Mouse (Mus musculus) hindbrain, postnatal 0 days (tissue): Measurements from ENCODE around the gene Fbxo40. TPM values are rescaled to one million over a fixed set of nuclear protein-coding genes. Genes with fewer than 3 reads are reported as not detected.

ENCODE experiments used
- ATAC-seq: fragments of 200-750 bp; cut with Nextera tagmentation; 2 replicates; pipeline ENCODE4 v1.8.0; 2017; ENCODE audit warnings: mild to moderate bottlenecking, moderate TSS enrichment, moderate library complexity
- DNase-seq: peaks from one replicate; pipeline ENCODE4 v3.0.0-alpha.2; 2015; ENCODE audit warnings: low spot score
- H3K27ac ChIP-seq: fragments of 300-500 bp; sonication (generic); 2 replicates; pipeline ENCODE4 v1.5.1; 2014; ENCODE audit warnings: mild to moderate bottlenecking
- H3K27me3 ChIP-seq: fragments of 300-500 bp; sonication (generic); 2 replicates; pipeline ENCODE4 v1.6.1; 2014; ENCODE audit warnings: low read length, mixed read lengths; ENCODE audit not compliant: insufficient read depth
- H3K36me3 ChIP-seq: fragments of 300-500 bp; sonication (generic); 2 replicates; pipeline ENCODE4 v1.6.1; 2014; ENCODE audit warnings: low read length, mixed read lengths; ENCODE audit not compliant: insufficient read depth
- H3K4me1 ChIP-seq: fragments of 300-500 bp; sonication (generic); 2 replicates; pipeline ENCODE4 v1.6.1; 2014; ENCODE audit warnings: antibody characterized with exemption, low read length, mixed read lengths; ENCODE audit not compliant: insufficient read depth
- H3K4me2 ChIP-seq: fragments of 300-500 bp; sonication (generic); 2 replicates; pipeline ENCODE4 v1.6.1; 2014; ENCODE audit warnings: low read depth, mild to moderate bottlenecking, low read length, moderate library complexity, mixed read lengths
- H3K4me3 ChIP-seq: fragments of 300-500 bp; sonication (generic); 2 replicates; pipeline ENCODE4 v1.5.1; 2014; ENCODE audit warnings: low read length
- H3K9ac ChIP-seq: fragments of 300-500 bp; sonication (generic); replicated peaks from 2 replicates; pipeline ENCODE4 v1.6.1; 2014; ENCODE audit warnings: mild to moderate bottlenecking, low read length, moderate library complexity, mixed read lengths
- H3K9me3 ChIP-seq: fragments of 300-500 bp; sonication (generic); 2 replicates; pipeline ENCODE4 v1.6.1; 2016; ENCODE audit warnings: low read length, mixed read lengths
- CTCF ChIP-seq: IDR thresholded peaks from 2 replicates; pipeline ENCODE4 v1.5.1; 2016; ENCODE audit warnings: antibody characterized with exemption, control low read depth, low read depth
- WGBS: fragments of 180-500 bp; shearing (Covaris S2); extraction: QIAGEN DNeasy Blood & Tissue Kit; methylation state at CpG from one replicate; pipeline ENCODE4 v1.1.7; 2014; 5-methylcytosine and 5-hydroxymethylcytosine counted together
- polyA plus RNA-seq: library from polyadenylated mRNA; unstranded; fragments of >200 nt; fragmentation: Nextera tagmentation; extraction: Ambion mirVana; gene quantifications from 2 replicates; pipeline ENCODE4 v1.2.1, GENCODE M21; 2015
- total RNA-seq: library from RNA; depleted of rRNA; stranded (reverse); fragments of >200 nt; gene quantifications from 2 replicates; pipeline ENCODE4 v1.2.3, GENCODE M21; 2014; rRNA removed

Gene Fbxo40
- total RNA-seq (0.05 and 0.25 TPM in 2 replicates), polyA plus RNA-seq (0.30 and 0.39 TPM in 2 replicates)

GRCm38 (mm10) chr16:36989999-36990625 lies at the start of gene Fbxo40:
TSS of gene Fbxo40 (minus strand) at chr16:36990467.
- Histone ChIP-seq H3K4me2 (no peak within 1 kb of the TSS), H3K4me3 (no peak within 1 kb of the TSS), H3K27me3 (no peaks in the 10 kb centered on the region), H3K36me3 (no peaks in the 10 kb centered on the region), H3K9ac (no peak within 1 kb of the TSS), H3K9me3 (no peaks in the 10 kb centered on the region), H3K27ac (no peak within 1 kb of the TSS), H3K4me1 (no peaks in the 10 kb centered on the region)
- TF ChIP-seq CTCF: no peak
- DNase-seq: no peak
- 82% methylated on average over 18 of the region's 18 CpGs for WGBS
- ATAC-seq: no peak

GRCm38 (mm10) chr16:37034751-37035150 lies 44.5 kb upstream of the Fbxo40 start:
- Histone ChIP-seq H3K27ac (no peak overlapping the region), H3K4me3 (no peak overlapping the region), H3K27me3 (no peaks in the 10 kb centered on the region), H3K36me3 (no peaks in the 10 kb centered on the region; the same call in 1 of the 2 replicates), H3K9me3 (no peaks in the 10 kb centered on the region), H3K9ac (no peak overlapping the region), H3K4me1 (no peaks in the 10 kb centered on the region), H3K4me2 (no peak overlapping the region)
- ATAC-seq (no peak), DNase-seq (no peak)
- WGBS: 93% methylated on average over 8 of the region's 8 CpGs
- TF ChIP-seq CTCF: no peak

- Histone ChIP-seq H3K4me2 (no peak overlapping the region), H3K27me3 (no peaks in the 10 kb centered on the region), H3K4me1 (no peaks in the 10 kb centered on the region), H3K36me3 (no peaks in the 10 kb centered on the region; the same call in 1 of the 2 replicates), H3K9me3 (no peaks in the 10 kb centered on the region), H3K9ac (no peak overlapping the region), H3K4me3 (no peak overlapping the region), H3K27ac (no peak overlapping the region)
- DNase-seq (no peak), ATAC-seq (no peak)
- WGBS: 71% methylated on average over 3 of the region's 3 CpGs
- TF ChIP-seq CTCF: no peak
These were observed 41.7 kb upstream of the Fbxo40 start for GRCm38 (mm10) chr16:37031996-37032395.

- H3K36me3 ChIP-seq: no peaks in the 10 kb centered on the region
- H3K27ac ChIP-seq: no peak overlapping the region
- no peaks in the 10 kb centered on the region for H3K9me3 ChIP-seq
- no peak overlapping the region for H3K9ac ChIP-seq
- H3K4me2 ChIP-seq: no peak overlapping the region
- WGBS: 83% methylated on average over 3 of the region's 3 CpGs
- TF ChIP-seq CTCF: no peak
- no peaks in the 10 kb centered on the region for H3K4me1 ChIP-seq
- no peak for ATAC-seq
- no peak for DNase-seq
- no peak overlapping the region for H3K4me3 ChIP-seq
- no peaks in the 10 kb centered on the region for H3K27me3 ChIP-seq
These were observed 37.3 kb upstream of the Fbxo40 start for GRCm38 (mm10) chr16:37027581-37027980.

- ATAC-seq (no peak), DNase-seq (no peak)
- H3K9me3 ChIP-seq: no peaks in the 10 kb centered on the region
- TF ChIP-seq CTCF: no peak
- no peak overlapping the region for H3K27ac ChIP-seq
- peak overlapping the region; percentile 88 for H3K4me2 ChIP-seq
- 70% methylated on average over 5 of the region's 5 CpGs for WGBS
- peak overlapping the region; percentile 80 for H3K4me3 ChIP-seq
- peak overlapping the region; percentile 59; the same call in 1 of the 2 replicates for H3K9ac ChIP-seq
- no peaks in the 10 kb centered on the region for H3K27me3 ChIP-seq
- H3K4me1 ChIP-seq: no peaks in the 10 kb centered on the region
- no peaks in the 10 kb centered on the region for H3K36me3 ChIP-seq
These were observed 22.1 kb upstream of the Fbxo40 start for GRCm38 (mm10) chr16:37012336-37012735.

GRCm38 (mm10) chr16:37011922-37012289 lies 21.6 kb upstream of the Fbxo40 start:
- ATAC-seq (peak; percentile 56), DNase-seq (no peak)
- Histone ChIP-seq H3K4me3 (peak overlapping the region; percentile 80), H3K27me3 (no peaks in the 10 kb centered on the region), H3K4me2 (peak overlapping the region; percentile 88), H3K9me3 (no peaks in the 10 kb centered on the region), H3K9ac (peak overlapping the region; percentile 59), H3K27ac (no peak overlapping the region), H3K4me1 (no peaks in the 10 kb centered on the region), H3K36me3 (no peaks in the 10 kb centered on the region)
- WGBS: 0% methylated on average over 26 of the region's 26 CpGs
- no peak for TF ChIP-seq CTCF
